Mouse (Mus musculus): Measurements from ENCODE around the gene Chga.

DNA sequence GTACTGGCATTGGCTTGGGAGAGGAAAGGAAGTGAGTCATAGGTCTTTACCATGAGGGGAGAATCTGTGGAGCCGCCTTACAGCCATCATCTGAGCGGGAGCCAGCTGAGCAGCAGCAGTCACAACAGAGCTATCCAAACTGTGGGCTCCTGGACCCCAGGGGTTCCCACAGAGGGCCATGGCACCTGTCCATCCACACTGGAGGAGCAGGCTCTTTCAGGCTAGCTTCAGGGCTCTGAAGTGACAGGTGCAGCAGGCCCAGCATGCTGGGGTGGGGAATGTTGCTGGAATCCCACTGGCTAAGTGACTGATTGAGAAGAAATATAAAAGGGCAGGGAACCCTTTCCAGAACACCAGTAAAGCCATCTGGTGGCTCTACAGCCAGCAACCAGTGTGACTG, 12.2 kb downstream of the Chga start:
- TF ChIP-seq GATA1 (IDR thresholded peaks at IDR 0.05; ENCODE audit: borderline replicate concordance, low read length) = no peak
- TF ChIP-seq FLI1 (IDR thresholded peaks at IDR 0.05; ENCODE audit: low read length) = no peak

All from megakaryocyte, embryonic 14.5 days (primary cell).